Mouse (Mus musculus) stomach, embryonic 15.5 days (tissue): ENCODE results near the gene Fam222b. TPM values are rescaled to one million over a fixed set of nuclear protein-coding genes. Genes with fewer than 3 reads are reported as not detected.

Experiments
- ATAC-seq: fragments of 200-750 bp; cut with Nextera tagmentation; 2 replicates; pipeline ENCODE4 v1.8.0; 2017; ENCODE audit warnings: low read depth, moderate number of reproducible peaks, moderate TSS enrichment; ENCODE audit not compliant: insufficient read depth, low FRiP score
- H3K27ac ChIP-seq: fragments of 300-500 bp; sonication (generic); 2 replicates; pipeline ENCODE4 v1.5.1; 2015; ENCODE audit warnings: mild to moderate bottlenecking, inconsistent platforms
- H3K27me3 ChIP-seq: fragments of 300-500 bp; sonication (generic); replicated peaks from 2 replicates; pipeline ENCODE4 v1.6.1; 2015; ENCODE audit warnings: inconsistent platforms
- H3K36me3 ChIP-seq: fragments of 300-500 bp; sonication (generic); 2 replicates; pipeline ENCODE4 v1.6.1; 2015; ENCODE audit warnings: inconsistent platforms
- H3K4me1 ChIP-seq: fragments of 300-500 bp; sonication (generic); 2 replicates; pipeline ENCODE4 v1.6.1; 2015; ENCODE audit warnings: inconsistent platforms
- H3K4me2 ChIP-seq: fragments of 300-500 bp; sonication (generic); 2 replicates; pipeline ENCODE4 v1.6.1; 2015; ENCODE audit warnings: mild to moderate bottlenecking, inconsistent platforms
- H3K4me3 ChIP-seq: fragments of 300-500 bp; sonication (generic); replicated peaks from 2 replicates; pipeline ENCODE4 v1.5.1; 2015; ENCODE audit warnings: inconsistent platforms
- H3K9ac ChIP-seq: fragments of 300-500 bp; sonication (generic); 2 replicates; pipeline ENCODE4 v1.6.1; 2015; ENCODE audit warnings: inconsistent platforms
- H3K9me3 ChIP-seq: fragments of 300-500 bp; sonication (generic); 2 replicates; pipeline ENCODE4 v1.6.1; 2016; ENCODE audit warnings: inconsistent platforms
- WGBS: fragments of 180-500 bp; shearing (Covaris S2); methylation state at CpG from one replicate; pipeline ENCODE4 v1.1.7; 2015; 5-methylcytosine and 5-hydroxymethylcytosine counted together
- polyA plus RNA-seq: library from polyadenylated mRNA; unstranded; fragments of >200 nt; fragmentation: Nextera tagmentation; extraction: Ambion mirVana; gene quantifications from 2 replicates; pipeline ENCODE4 v1.2.1, GENCODE M21; 2015

The Fam222b gene
- polyA plus RNA-seq, 1 experiment from 2014 or later = 10.6 TPM

- Histone ChIP-seq H3K27me3 (no peaks in the 10 kb centered on the region), H3K36me3 (no peaks in the 10 kb centered on the region), H3K4me3 (no peak overlapping the region), H3K4me1 (peaks cover 13% of the 10 kb centered on the region; the same call in 1 of the 2 replicates), H3K9me3 (no peaks in the 10 kb centered on the region), H3K9ac (no peak overlapping the region), H3K27ac (no peak overlapping the region; the same call in 1 of the 2 replicates), H3K4me2 (peak overlapping the region; percentile 3; the same call in 1 of the 2 replicates)
- no peak for ATAC-seq
- WGBS = 49% methylated on average over 3 of the region's 3 CpGs
Observed at GRCm38 (mm10) chr11:78097077-78097476, 2.6 kb downstream of the Fam222b start.

- no peaks in the 10 kb centered on the region for H3K9me3 ChIP-seq
- no peak overlapping the region for H3K4me2 ChIP-seq
- no peak for ATAC-seq
- no peaks in the 10 kb centered on the region for H3K27me3 ChIP-seq
- H3K4me1 ChIP-seq = peaks cover 9% of the 10 kb centered on the region; the same call in 1 of the 2 replicates
- H3K36me3 ChIP-seq = no peaks in the 10 kb centered on the region
- 83% methylated on average over 11 of the region's 11 CpGs for WGBS
- H3K9ac ChIP-seq = no peak overlapping the region
- H3K4me3 ChIP-seq = no peak overlapping the region
- H3K27ac ChIP-seq = no peak overlapping the region
Observed at GRCm38 (mm10) chr11:78100746-78101145, 6.3 kb downstream of the Fam222b start.

GRCm38 (mm10) chr11:78102142-78102541 is 7.7 kb downstream of the Fam222b start:
- Histone ChIP-seq H3K4me3 (no peak overlapping the region), H3K27ac (no peak overlapping the region), H3K36me3 (no peaks in the 10 kb centered on the region), H3K9me3 (no peaks in the 10 kb centered on the region), H3K27me3 (no peaks in the 10 kb centered on the region), H3K4me2 (no peak overlapping the region), H3K4me1 (no peaks in the 10 kb centered on the region), H3K9ac (no peak overlapping the region)
- ATAC-seq = no peak
- WGBS = 76% methylated on average over 5 of the region's 5 CpGs

- ATAC-seq = no peak
- Histone ChIP-seq H3K4me2 (no peak overlapping the region), H3K4me1 (no peaks in the 10 kb centered on the region), H3K9ac (no peak overlapping the region), H3K4me3 (no peak overlapping the region), H3K9me3 (no peaks in the 10 kb centered on the region), H3K36me3 (no peaks in the 10 kb centered on the region), H3K27me3 (no peaks in the 10 kb centered on the region), H3K27ac (no peak overlapping the region)
- WGBS = 56% methylated on average over 5 of the region's 5 CpGs
Observed at GRCm38 (mm10) chr11:78102958-78103747, 8.7 kb downstream of the Fam222b start.

- 91% methylated on average over 5 of the region's 5 CpGs for WGBS
- no peak for ATAC-seq
- H3K9me3 ChIP-seq = no peaks in the 10 kb centered on the region
- H3K36me3 ChIP-seq = no peaks in the 10 kb centered on the region
- no peak overlapping the region for H3K27ac ChIP-seq
- H3K4me1 ChIP-seq = no peaks in the 10 kb centered on the region
- H3K9ac ChIP-seq = no peak overlapping the region
- H3K4me3 ChIP-seq = no peak overlapping the region
- no peak overlapping the region for H3K4me2 ChIP-seq
- no peaks in the 10 kb centered on the region for H3K27me3 ChIP-seq
Observed at GRCm38 (mm10) chr11:78104501-78104900, 10.0 kb downstream of the Fam222b start.

- Histone ChIP-seq H3K4me1 (peaks cover 9% of the 10 kb centered on the region; the same call in 1 of the 2 replicates), H3K27me3 (no peaks in the 10 kb centered on the region), H3K9ac (no peak overlapping the region), H3K27ac (no peak overlapping the region), H3K9me3 (no peaks in the 10 kb centered on the region), H3K4me2 (no peak overlapping the region), H3K4me3 (no peak overlapping the region), H3K36me3 (no peaks in the 10 kb centered on the region)
- ATAC-seq = no peak
- WGBS = 87% methylated on average over 2 of the region's 2 CpGs
Observed at GRCm38 (mm10) chr11:78113616-78114015, 19.2 kb downstream of the Fam222b start.

- WGBS = 5% methylated on average over 19 of the region's 19 CpGs
- Histone ChIP-seq H3K4me3 (peak overlapping the region; percentile 66), H3K9me3 (no peaks in the 10 kb centered on the region), H3K4me2 (peak overlapping the region; percentile 78), H3K27ac (peak overlapping the region; percentile 82), H3K9ac (peak overlapping the region; percentile 60), H3K36me3 (no peaks in the 10 kb centered on the region), H3K27me3 (no peaks in the 10 kb centered on the region), H3K4me1 (peaks cover 9% of the 10 kb centered on the region; the same call in 1 of the 2 replicates)
- no peak for ATAC-seq
Observed at GRCm38 (mm10) chr11:78114676-78115366, 20.4 kb downstream of the Fam222b start.

- H3K4me3 ChIP-seq = peak overlapping the region; percentile 66
- peak overlapping the region; percentile 78 for H3K4me2 ChIP-seq
- 1% methylated on average over 37 of the region's 37 CpGs for WGBS
- H3K27ac ChIP-seq = peak overlapping the region; percentile 82
- peak; percentile 99 for ATAC-seq
- no peaks in the 10 kb centered on the region for H3K9me3 ChIP-seq
- no peaks in the 10 kb centered on the region for H3K27me3 ChIP-seq
- H3K4me1 ChIP-seq = peaks cover 9% of the 10 kb centered on the region; the same call in 1 of the 2 replicates
- no peaks in the 10 kb centered on the region for H3K36me3 ChIP-seq
- H3K9ac ChIP-seq = peak overlapping the region; percentile 60
Observed at GRCm38 (mm10) chr11:78115367-78116145, 21.1 kb downstream of the Fam222b start.

- H3K4me2 ChIP-seq = peak overlapping the region; percentile 78
- H3K4me3 ChIP-seq = peak overlapping the region; percentile 66
- H3K36me3 ChIP-seq = no peaks in the 10 kb centered on the region
- peak overlapping the region; percentile 60 for H3K9ac ChIP-seq
- 10% methylated on average over 5 of the region's 5 CpGs for WGBS
- H3K27me3 ChIP-seq = no peaks in the 10 kb centered on the region
- no peak for ATAC-seq
- H3K27ac ChIP-seq = peak overlapping the region; percentile 17; the same call in 1 of the 2 replicates
- H3K4me1 ChIP-seq = peaks cover 9% of the 10 kb centered on the region; the same call in 1 of the 2 replicates
- no peaks in the 10 kb centered on the region for H3K9me3 ChIP-seq
Observed at GRCm38 (mm10) chr11:78116146-78116410, 21.6 kb downstream of the Fam222b start.

- Histone ChIP-seq H3K27ac (no peak overlapping the region), H3K36me3 (no peaks in the 10 kb centered on the region), H3K27me3 (no peaks in the 10 kb centered on the region)
Observed at GRCm38 (mm10) chr11:78118467-78118866, 24.0 kb downstream of the Fam222b start.

GRCm38 (mm10) chr11:78119898-78120297 is 25.4 kb downstream of the Fam222b start:
- Histone ChIP-seq H3K27ac (no peak overlapping the region), H3K36me3 (no peaks in the 10 kb centered on the region), H3K27me3 (no peaks in the 10 kb centered on the region), H3K9ac (no peak overlapping the region), H3K9me3 (no peaks in the 10 kb centered on the region), H3K4me1 (peaks cover 2% of the 10 kb centered on the region; the same call in 1 of the 2 replicates), H3K4me2 (no peak overlapping the region), H3K4me3 (no peak overlapping the region)
- 68% methylated on average over 8 of the region's 8 CpGs for WGBS
- ATAC-seq = no peak

More at GRCm38 (mm10) chr11:78118467-78118866, 24.0 kb downstream of the Fam222b start:
- H3K4me1 ChIP-seq = peaks cover 9% of the 10 kb centered on the region; the same call in 1 of the 2 replicates
- no peak for ATAC-seq
- no peak overlapping the region for H3K9ac ChIP-seq
- H3K4me2 ChIP-seq = no peak overlapping the region
- H3K9me3 ChIP-seq = no peaks in the 10 kb centered on the region
- H3K4me3 ChIP-seq = no peak overlapping the region
